Mouse (Mus musculus): ENCODE measurements at regions not wholly inside any gene's neighbourhood (a gene's known extent, or its start where the extent isn't known, plus 50 kb on each side); places are given as distances from the start of the nearest gene placed in this dataset.

DNA sequence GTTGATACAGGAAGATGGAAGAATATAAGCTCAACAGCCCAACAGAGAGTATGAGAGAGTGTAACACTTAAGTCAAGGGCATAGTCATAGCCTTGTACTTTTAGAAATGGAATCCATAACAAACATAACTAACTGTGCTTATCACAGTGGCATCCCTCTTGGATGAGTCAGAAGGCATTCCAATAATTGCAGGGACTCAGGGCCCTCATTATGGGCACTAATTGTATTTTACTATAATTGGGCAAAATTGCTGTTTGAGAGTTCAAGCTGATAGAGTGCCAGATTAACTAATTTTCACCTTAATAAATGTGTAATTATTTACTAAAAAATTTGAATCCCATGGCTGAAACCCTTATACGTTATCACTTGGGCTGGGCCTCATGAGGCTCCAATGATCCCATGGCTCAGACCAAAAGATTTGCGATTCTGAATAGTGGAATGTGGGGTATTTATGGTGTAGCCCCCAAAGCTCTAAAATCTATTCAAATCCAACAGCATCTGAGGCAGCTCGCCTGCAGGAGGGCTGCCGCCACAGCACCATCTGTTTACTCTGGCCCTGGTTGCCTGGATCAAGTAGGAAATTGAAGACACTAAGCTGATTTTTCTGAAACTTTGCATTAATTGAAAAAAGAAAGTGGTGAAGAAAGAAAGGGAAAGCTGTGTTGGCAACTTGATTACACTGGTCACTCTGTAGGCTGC lies 456.7 kb downstream of the Elavl2 start:
- no peaks in the 10 kb centered on the region for H3K4me1 ChIP-seq (ENCODE audit: control insufficient read depth in 2 of 2, insufficient read depth in 2 of 2, low read length in 2 of 2, poor library complexity in 1 of 2)
- DNase-seq (ENCODE audit: low read depth, low spot score), result no peak
- no peak overlapping the region for H3K9ac ChIP-seq (ENCODE audit: insufficient read depth, low read depth, low read length, poor library complexity, severe bottlenecking)
- TF ChIP-seq CHD2 (IDR thresholded peaks at IDR 0.05; ENCODE audit: low read depth, low read length) (no peak), MAFK (IDR thresholded peaks at IDR 0.05; ENCODE audit: insufficient read depth, low read depth, low read length) (no peak), ZC3H11A (IDR thresholded peaks at IDR 0.05; ENCODE audit: borderline replicate concordance, low read depth, low read length) (no peak), ZNF384 (IDR thresholded peaks at IDR 0.05; ENCODE audit: low read depth, low read length) (no peak), HCFC1 (IDR thresholded peaks at IDR 0.05; ENCODE audit: borderline replicate concordance, insufficient read depth, low read length) (no peak)
- H3K27ac ChIP-seq (ENCODE audit: insufficient read depth, low read depth, low read length, poor library complexity, severe bottlenecking), result no peak overlapping the region
- H3K9me3 ChIP-seq (ENCODE audit: control insufficient read depth, insufficient read depth, low read depth, low read length), result no peaks in the 10 kb centered on the region
- no peaks in the 10 kb centered on the region for H3K36me3 ChIP-seq (ENCODE audit: control insufficient read depth, insufficient read depth, low read length, poor library complexity, severe bottlenecking)
- no peak overlapping the region for H3K4me3 ChIP-seq (ENCODE audit: insufficient read depth in 1 of 2, low read depth in 1 of 2, low read length in 2 of 2, poor library complexity in 1 of 2, severe bottlenecking in 1 of 2)
- in situ Hi-C loops (cut with MboI; ENCODE audit: low sequenced_read_pairs in 2 of 2, unreplicated experiment in 2 of 2), result no loop called here

DNA sequence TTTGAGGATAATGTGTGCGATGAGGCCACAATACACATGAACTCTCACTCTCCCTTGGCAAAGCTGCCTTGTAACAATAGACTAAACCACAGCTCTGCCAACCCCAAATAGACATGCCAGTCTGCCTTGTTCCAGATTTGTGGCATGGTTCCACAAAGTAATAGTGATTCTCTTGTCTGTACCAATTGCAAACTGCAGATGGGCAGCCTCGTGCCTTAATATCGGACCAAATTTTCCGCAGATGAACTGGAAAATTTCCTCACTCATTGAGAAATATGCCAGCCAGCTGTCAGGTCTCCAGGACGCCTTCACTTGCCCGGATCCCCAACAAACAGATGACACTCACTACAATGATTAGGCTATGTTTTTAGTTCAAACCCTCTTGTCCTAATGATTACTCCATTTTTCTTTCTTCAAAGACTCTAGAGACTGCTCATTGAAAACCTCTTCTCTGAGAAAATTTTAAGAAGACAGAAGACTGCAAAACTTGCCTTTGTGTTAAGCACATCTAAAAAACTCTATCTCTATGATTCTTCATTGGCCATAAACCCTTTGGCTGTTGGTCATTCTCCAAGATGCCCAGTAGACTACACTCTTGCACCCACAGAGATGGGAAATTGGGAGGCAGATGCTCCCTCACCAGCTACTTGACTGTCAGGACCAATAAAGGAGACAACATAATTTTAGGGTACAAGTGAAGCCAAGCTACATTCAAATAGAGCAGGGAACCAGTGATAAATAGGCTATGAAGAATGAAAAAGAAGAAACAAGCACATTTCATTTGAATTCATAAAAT lies 483.1 kb downstream of the Elavl2 start:
- no peak for TF ChIP-seq ZC3H11A (IDR thresholded peaks at IDR 0.05; ENCODE audit: borderline replicate concordance, low read depth, low read length)
- TF ChIP-seq ZNF384 (IDR thresholded peaks at IDR 0.05; ENCODE audit: low read depth, low read length), result no peak
- TF ChIP-seq MAFK (IDR thresholded peaks at IDR 0.05; ENCODE audit: insufficient read depth, low read depth, low read length), result no peak
- TF ChIP-seq CHD2 (IDR thresholded peaks at IDR 0.05; ENCODE audit: low read depth, low read length), result no peak
- no peak for TF ChIP-seq HCFC1 (IDR thresholded peaks at IDR 0.05; ENCODE audit: borderline replicate concordance, insufficient read depth, low read length)
- Histone ChIP-seq H3K36me3 (ENCODE audit: control insufficient read depth, insufficient read depth, low read length, poor library complexity, severe bottlenecking) (no peaks in the 10 kb centered on the region), H3K27ac (ENCODE audit: insufficient read depth, low read depth, low read length, poor library complexity, severe bottlenecking) (no peak overlapping the region), H3K9ac (ENCODE audit: insufficient read depth, low read depth, low read length, poor library complexity, severe bottlenecking) (no peak overlapping the region), H3K9me3 (ENCODE audit: control insufficient read depth, insufficient read depth, low read depth, low read length) (no peaks in the 10 kb centered on the region), H3K4me3 (ENCODE audit: insufficient read depth in 1 of 2, low read depth in 1 of 2, low read length in 2 of 2, poor library complexity in 1 of 2, severe bottlenecking in 1 of 2) (no peak overlapping the region), H3K4me1 (ENCODE audit: control insufficient read depth in 2 of 2, insufficient read depth in 2 of 2, low read length in 2 of 2, poor library complexity in 1 of 2) (no peaks in the 10 kb centered on the region)
- in situ Hi-C loops (cut with MboI; ENCODE audit: low sequenced_read_pairs in 2 of 2, unreplicated experiment in 2 of 2), result no loop called here
- no peak for DNase-seq (ENCODE audit: low read depth, low spot score)

DNA sequence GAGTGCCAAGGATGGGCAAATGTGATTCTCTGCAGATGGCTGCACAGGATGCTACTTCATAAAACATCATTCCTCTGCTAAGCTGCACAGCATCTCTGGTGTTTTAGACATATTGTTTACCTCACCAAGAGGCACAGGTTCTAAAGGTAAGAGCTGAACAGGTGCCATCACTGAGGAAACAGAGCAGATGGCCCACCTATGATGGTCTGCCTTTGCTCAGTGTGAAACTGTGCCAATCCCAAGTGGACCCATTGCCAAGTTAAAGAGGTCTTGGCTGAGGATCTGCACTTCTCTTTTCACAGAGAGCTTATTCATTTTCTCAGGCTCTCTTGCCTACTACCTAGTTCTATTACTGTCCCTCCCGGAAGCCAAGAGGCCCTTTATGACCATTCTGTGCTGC lies 494.3 kb downstream of the Elavl2 start:
- H3K4me3 ChIP-seq (ENCODE audit: insufficient read depth in 1 of 2, low read depth in 1 of 2, low read length in 2 of 2, poor library complexity in 1 of 2, severe bottlenecking in 1 of 2), result no peak overlapping the region
- no peak for TF ChIP-seq MAFK (IDR thresholded peaks at IDR 0.05; ENCODE audit: insufficient read depth, low read depth, low read length)
- no peak for TF ChIP-seq ZC3H11A (IDR thresholded peaks at IDR 0.05; ENCODE audit: borderline replicate concordance, low read depth, low read length)
- no peak for TF ChIP-seq CHD2 (IDR thresholded peaks at IDR 0.05; ENCODE audit: low read depth, low read length)
- no peak for TF ChIP-seq ZNF384 (IDR thresholded peaks at IDR 0.05; ENCODE audit: low read depth, low read length)
- no peak for TF ChIP-seq HCFC1 (IDR thresholded peaks at IDR 0.05; ENCODE audit: borderline replicate concordance, insufficient read depth, low read length)
- in situ Hi-C loops (cut with MboI; ENCODE audit: low sequenced_read_pairs in 2 of 2, unreplicated experiment in 2 of 2), result no loop called here

DNA sequence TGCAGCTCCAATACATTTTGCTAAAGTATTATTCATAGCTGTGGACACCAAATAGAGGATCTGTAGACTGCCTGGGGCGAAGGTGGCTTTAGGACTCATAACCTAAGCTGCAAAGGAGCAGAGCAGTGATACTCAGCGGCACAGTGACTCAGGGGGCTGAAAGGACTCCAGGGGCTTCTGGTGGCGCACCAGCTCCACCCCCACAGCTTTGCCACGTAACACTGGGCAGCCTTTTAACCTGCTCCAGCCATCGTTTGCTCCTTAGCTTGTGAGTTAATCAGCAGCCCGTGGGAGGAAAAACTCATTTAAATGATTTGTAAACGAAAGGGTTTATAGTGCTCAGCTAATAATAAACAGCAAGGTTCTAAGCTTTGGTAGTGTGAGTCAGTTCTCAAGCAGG lies 532.4 kb downstream of the Elavl2 start:
- H3K4me1 ChIP-seq (ENCODE audit: control insufficient read depth in 2 of 2, insufficient read depth in 2 of 2, low read length in 2 of 2, poor library complexity in 1 of 2), result no peaks in the 10 kb centered on the region
- H3K9me3 ChIP-seq (ENCODE audit: control insufficient read depth, insufficient read depth, low read depth, low read length), result no peaks in the 10 kb centered on the region
- DNase-seq (ENCODE audit: low read depth, low spot score), result no peak
- H3K27ac ChIP-seq (ENCODE audit: insufficient read depth, low read depth, low read length, poor library complexity, severe bottlenecking), result no peak overlapping the region
- in situ Hi-C loops (cut with MboI; ENCODE audit: low sequenced_read_pairs in 2 of 2, unreplicated experiment in 2 of 2), result no loop called here
- H3K36me3 ChIP-seq (ENCODE audit: control insufficient read depth, insufficient read depth, low read length, poor library complexity, severe bottlenecking), result no peaks in the 10 kb centered on the region
- no peak overlapping the region for H3K4me3 ChIP-seq (ENCODE audit: insufficient read depth in 1 of 2, low read depth in 1 of 2, low read length in 2 of 2, poor library complexity in 1 of 2, severe bottlenecking in 1 of 2)
- TF ChIP-seq MAFK (IDR thresholded peaks at IDR 0.05; ENCODE audit: insufficient read depth, low read depth, low read length), result no peak
- no peak for TF ChIP-seq ZC3H11A (IDR thresholded peaks at IDR 0.05; ENCODE audit: borderline replicate concordance, low read depth, low read length)
- TF ChIP-seq ZNF384 (IDR thresholded peaks at IDR 0.05; ENCODE audit: low read depth, low read length), result no peak
- no peak for TF ChIP-seq CHD2 (IDR thresholded peaks at IDR 0.05; ENCODE audit: low read depth, low read length)
- H3K9ac ChIP-seq (ENCODE audit: insufficient read depth, low read depth, low read length, poor library complexity, severe bottlenecking), result no peak overlapping the region

More for the DNA sequence above, 494.3 kb downstream of the Elavl2 start:
- DNase-seq (ENCODE audit: low read depth, low spot score), result no peak
- Histone ChIP-seq H3K27ac (ENCODE audit: insufficient read depth, low read depth, low read length, poor library complexity, severe bottlenecking) (no peak overlapping the region), H3K36me3 (ENCODE audit: control insufficient read depth, insufficient read depth, low read length, poor library complexity, severe bottlenecking) (no peaks in the 10 kb centered on the region), H3K4me1 (ENCODE audit: control insufficient read depth in 2 of 2, insufficient read depth in 2 of 2, low read length in 2 of 2, poor library complexity in 1 of 2) (no peaks in the 10 kb centered on the region), H3K9me3 (ENCODE audit: control insufficient read depth, insufficient read depth, low read depth, low read length) (no peaks in the 10 kb centered on the region), H3K9ac (ENCODE audit: insufficient read depth, low read depth, low read length, poor library complexity, severe bottlenecking) (no peak overlapping the region)
